Mouse (Mus musculus) embryo, embryonic 9.5 days (tissue): ENCODE measurements around the gene Fgfr2.

Source experiments
- DNase-seq: peaks from one replicate; pipeline ENCODE4 v3.0.0-alpha.2; 2017; ENCODE audit errors: extremely low spot score

The Fgfr2 gene

DNA sequence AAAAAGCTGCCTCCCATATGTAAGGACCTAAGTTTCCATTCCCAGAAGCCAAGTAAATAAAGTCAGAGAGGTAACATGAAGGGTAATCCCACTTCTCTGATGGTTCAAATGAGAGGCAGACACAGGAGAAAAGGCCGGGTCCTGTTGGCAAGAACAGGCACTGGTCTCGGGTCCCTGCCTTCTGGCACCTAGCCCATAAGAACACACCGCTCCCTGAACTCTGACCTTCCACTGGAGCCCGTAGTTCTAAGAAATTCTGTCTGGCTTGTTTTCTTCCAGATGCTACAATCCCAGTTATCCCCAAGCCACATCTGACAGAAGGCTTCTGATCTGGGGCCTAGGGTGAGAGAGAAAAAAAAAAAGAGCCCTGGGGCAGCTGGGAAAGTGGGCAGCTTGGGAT lies 34.7 kb downstream of the Fgfr2 start:
- no peak for DNase-seq

DNA sequence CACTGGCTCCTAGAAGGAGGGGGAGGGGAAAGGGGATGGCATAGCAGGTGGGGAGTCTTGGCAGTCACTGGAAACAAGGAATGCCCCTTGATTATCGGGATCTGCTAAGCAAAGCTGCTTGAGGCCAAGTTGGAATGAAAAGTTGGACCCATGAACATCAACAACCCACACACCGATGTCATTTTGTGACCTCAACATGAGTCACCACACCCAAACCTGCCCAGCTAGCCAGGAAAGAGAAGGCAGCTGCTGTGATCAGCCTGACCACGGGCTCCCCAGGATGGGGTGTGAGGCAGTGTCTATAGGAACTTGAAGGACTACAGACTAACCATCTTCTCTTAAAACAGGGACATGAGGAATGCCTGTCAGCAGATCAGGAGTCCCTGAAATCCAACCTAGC lies 37.7 kb downstream of the Fgfr2 start:
- DNase-seq, result no peak

DNA sequence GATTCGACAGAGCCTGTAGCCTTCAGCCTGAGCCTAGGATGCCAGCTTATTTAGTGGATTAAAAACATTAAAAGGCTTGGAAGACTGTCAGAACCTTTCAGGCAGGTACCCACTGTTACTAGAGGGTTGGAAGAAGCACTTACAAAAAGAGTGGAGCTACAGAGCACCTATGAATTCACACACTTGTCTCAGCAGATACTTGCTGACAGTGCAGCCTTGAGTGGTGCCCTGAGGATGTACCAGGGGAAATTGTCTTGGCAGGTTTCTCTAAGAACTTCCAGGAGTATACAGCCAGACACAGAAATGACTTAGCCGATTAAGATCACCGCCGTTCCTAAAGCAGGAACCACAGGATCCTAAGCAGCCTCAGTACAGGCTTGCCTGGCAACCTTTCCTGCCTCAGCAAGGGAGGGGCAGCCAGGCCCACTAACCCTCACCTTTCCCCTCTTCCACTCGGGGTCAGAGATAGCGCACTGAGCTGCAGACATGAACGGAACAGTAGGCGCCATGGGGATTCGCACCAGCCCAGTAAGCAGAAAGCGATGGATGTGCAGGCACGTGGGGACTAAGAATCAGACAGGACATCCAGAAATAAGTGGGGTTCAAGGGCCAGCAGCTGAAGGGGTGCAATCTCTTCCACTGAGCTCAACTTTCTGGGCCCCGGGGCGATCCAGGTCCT lies 39.1 kb downstream of the Fgfr2 start:
- no peak for DNase-seq

DNA sequence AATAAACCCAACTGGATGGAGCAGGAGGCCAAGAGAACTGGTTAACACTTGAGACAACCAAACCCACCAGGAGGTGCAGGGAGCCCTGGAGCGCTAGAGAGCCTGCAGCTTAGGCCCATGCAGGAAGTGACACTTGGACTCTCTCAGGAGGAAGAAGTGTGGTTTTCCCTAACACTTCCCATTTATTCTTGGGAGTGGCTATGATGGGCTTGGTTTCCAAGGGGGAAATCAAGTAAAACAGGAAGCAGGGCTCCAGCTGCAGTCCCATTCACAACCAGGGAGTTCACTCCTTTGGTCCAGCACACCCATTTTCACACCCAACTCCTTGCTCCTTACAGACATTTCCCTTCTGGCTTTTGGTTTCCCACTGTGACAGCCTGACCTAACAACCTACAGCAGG lies 44.2 kb downstream of the Fgfr2 start:
- DNase-seq, result no peak

DNA sequence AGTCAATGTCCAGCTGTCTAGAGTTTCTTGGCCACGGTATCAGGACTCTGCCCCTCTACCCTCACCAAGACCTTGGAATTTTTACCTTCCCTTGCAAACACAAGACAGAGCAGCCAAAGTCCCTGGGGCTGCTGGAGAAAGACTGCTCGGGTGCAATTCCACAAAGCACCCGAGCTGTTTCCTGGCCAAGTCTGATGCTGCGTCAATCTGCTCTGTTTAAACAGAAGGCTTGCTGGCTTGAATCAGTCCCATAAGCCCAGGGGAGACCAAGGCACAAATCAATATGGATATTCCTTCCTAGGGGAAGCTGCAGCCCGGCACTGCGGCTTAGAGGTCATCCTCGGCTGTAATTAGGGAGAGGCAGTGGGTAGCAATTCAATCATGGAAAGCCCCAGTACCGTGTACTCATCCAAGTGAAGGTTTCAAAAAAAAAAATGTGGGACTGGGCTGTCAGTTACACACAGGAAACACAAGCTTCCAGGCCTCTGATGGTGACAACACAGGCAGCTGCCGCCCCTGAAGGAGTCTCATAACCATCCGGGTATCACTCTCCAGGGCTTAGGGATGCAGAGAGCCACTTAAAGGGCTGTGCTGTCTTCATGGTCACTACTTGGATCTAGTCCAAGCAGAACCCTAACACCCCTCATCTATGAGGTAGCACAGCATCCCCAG lies 48.6 kb downstream of the Fgfr2 start:
- no peak for DNase-seq

DNA sequence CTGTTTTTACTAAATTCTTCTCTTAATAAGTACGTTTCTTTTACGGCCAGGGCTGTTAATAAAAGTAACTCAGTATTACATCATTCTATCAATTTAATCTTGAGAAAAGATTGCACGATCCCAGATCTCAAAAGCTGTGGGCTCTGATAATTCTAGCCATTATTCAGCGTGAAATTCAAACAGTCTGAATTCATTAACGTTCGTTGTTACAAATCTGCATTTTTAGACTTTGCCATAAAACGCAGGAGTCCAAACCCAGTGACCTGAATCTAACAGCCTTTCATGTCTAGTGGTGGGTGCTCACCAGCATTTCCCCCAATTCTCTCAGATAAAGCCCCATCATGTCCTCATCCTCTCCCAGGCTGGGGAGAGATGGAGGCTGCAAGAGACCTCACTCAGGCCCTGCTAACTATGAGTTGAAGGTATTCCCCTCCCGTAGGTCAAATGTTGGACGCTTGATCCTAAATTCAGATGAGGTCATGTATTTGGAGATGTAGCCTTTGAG lies 50.0 kb downstream of the Fgfr2 start:
- DNase-seq, result no peak

DNA sequence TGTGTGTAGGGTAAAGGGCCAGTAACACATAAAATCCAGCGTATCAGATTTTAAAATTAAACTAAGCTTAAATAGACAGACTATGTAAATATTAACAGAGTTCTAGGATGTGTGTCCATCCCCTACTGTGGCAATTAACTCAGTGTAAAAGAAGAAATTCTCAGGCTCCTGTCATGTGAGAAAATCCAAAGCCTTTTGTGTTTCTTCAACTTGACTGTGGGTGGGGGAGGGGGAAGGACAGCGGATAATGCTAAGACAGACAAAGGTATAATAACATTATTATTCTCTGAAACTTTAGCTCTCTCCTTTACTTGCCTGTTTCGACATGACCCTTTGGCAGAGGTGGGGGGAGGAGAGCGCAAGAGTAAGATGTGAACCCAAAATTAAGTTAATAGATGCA lies 50.6 kb downstream of the Fgfr2 start:
- DNase-seq, result no peak

DNA sequence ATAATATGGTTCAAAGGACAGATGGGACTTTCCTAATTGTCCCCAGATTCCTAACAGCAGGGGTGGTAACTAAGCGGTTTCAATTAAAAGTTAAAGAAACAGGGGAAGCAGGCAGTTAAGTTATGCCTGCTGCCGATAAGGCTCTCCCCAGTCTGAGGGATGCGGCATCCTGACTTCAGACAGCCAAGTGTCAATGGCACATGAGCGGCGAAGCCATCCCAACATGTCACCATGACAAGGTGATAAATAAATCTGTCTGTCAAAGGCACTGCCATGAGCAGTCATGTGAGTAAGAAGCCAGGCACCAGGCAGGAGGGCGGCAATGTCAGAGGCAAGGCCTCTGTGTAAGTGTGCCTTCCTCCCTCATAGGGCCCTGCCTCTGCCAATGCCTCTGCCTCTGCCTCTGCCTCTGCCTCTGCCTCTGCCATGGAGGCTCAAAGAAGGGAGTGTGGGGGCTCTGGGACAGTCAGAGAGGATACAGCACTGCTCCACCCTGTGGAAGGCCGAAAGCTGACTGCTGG lies 55.8 kb downstream of the Fgfr2 start:
- no peak for DNase-seq

DNA sequence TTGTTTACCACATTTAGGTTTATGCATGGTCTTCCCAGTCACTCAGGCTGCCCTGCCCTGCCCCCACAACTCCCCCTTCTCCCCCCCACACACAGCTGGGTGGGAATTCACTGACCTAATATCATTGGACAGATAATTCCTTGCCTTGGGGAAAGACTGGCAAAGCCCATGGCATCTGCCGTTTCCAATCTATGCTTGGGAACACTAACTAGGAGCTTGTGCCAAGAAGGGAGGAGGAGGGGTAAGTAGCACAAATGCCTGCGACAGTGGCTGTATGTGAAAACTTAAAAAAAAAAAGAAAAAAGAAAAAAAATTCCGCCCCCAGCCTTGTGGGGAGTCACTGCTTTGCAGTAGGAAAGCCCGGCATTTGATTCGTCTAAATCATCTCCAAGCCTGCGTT lies 56.4 kb downstream of the Fgfr2 start:
- DNase-seq, result no peak

DNA sequence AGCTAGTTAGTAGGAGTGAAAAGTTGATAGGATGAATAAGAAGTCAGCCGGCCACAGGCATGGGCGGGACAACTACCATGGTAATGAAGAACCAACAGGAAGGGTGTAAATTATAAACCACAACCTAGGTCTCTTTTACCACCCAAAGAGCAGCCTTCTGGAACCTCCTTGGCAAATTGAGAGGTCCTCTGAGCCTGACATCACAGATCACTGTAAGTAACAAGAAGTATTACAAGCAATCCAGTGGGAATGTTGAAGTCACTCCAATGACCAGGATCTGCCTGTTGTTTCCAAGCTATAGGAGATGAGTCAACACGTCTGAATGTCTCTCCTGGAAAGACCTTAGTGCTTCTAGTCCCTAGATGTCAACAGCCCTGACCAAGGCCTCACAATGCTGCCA lies 61.1 kb downstream of the Fgfr2 start:
- no peak for DNase-seq

DNA sequence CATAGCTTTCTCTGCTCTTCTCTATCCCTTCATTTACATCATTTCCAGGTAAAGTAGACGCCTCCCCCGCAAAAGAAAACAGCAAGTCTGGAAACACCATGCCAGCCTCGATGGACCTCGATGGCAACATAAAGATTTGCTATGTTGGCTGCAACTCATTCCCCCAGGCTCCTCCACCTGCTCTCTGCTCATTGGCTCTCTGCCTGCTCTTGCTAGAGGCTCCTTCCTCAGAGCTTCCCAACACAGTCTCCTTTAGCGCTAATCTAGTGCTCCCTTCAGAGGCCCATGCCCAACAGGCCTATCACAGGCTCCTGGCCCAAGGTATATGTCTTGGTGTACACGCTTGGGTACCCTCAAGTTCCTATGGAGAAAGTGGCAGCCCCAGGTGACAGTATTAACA lies 63.0 kb downstream of the Fgfr2 start:
- no peak for DNase-seq

DNA sequence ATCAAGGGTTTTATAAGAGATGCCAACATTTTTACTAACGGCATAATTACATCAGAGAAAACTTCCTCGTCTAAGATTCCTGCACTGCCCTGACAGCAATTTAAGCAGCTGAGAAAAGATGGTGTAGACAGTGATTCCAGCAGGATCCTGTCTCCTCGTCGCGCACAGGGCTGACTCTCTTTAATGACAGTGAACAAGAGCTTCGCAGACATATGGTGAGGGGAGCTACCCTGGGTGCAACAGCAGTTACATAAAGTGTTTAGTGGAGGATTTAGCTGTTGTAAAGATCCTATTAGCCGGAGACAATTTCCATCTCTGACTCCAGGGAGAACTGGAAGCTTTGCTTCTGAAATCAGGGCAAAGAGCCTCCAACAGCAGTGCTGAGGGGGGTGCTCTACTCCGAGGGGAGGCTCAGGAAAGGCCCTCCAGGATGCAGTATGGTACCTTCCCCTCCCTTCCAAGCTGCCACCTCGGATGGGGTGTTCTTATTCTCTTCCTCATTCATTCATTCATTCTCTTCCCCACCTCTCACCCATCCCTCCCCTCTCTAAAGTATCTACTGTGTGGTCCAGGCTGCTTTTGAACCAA lies 63.5 kb downstream of the Fgfr2 start:
- no peak for DNase-seq

DNA sequence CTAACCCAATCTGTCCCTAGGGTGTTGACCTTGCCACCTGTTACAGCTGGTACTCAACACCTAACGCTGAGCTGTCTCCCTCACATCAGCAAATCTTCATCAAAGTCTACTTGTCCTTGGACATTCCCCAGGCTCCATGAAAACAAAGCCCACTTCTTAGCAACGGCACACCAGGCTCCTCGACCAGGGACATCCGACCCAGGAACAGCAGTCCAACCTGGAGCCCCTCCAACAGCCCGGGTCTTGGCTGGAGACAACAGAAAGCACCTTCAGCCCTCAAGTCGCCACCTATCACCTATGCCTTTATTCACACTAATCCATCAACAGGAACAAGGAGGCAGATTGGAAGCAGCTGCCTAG lies 64.0 kb downstream of the Fgfr2 start:
- no peak for DNase-seq

DNA sequence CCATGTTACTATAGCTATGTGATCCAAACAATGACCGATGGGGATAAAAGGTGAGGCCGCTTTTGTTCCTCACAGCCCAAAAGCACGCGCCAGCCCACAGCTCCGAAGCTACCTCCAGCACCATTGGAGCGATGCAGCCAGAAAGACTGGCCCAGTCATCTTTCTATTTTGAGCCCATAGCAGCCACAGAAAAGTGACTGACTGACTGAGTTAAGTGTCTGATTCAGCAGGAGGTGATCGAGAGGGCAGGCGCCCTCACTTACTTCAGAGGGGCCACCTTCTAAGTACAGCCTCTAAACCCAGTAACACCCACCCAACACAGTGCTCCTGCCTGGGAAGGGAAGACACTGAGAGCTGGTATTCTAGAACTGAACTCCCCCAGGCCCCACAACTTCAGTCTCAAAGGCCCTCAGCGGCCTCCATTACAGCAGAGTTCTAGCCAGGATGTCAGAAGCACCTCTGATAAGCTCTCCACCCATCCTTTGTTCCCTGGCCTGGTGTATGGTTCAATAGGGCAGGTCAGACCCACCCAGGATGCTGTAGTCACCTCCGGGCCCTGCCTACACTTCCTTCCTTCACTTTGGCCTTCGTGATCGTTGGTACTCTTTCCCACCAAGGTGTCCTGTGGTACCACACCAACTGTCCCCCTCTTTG lies 64.5 kb downstream of the Fgfr2 start:
- DNase-seq, result no peak

DNA sequence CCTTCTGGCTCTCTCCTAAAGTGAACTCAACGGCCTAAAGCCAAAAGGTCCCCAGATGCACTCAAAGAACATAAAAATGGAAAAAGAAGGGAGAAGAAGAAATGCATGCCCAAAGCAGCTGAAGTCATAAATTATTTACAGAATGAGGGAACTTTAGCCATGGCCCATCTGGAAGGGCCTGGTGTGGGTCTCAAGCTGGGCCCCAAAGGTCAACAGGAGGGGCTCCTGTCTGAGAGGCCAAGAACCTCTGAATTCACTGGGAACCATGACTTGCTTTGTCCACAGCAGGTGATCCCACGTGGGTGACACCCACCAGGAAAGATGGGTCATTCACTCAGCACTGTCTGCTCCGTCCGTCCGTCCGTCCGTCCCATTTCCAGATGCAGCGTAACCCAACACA lies 66.2 kb downstream of the Fgfr2 start:
- no peak for DNase-seq

DNA sequence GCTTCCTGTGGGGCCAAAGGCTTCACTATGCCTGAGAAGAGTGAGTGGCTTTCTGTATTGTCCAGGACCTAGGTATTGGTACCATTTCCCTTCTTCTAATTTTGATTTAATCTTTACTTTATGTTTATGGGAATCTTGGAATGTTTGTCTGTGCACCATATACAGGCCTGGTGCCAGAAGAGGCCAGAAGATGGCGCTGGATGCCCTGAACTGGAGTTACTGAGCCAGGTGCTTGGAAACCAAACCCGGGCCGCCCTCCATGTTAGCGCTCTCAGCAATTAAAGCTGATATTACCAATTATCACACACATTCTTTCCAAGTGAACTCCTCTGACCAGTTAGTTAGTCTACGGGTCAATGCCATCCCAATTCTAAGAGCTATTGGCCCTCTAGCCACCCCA lies 68.7 kb downstream of the Fgfr2 start:
- no peak for DNase-seq

DNA sequence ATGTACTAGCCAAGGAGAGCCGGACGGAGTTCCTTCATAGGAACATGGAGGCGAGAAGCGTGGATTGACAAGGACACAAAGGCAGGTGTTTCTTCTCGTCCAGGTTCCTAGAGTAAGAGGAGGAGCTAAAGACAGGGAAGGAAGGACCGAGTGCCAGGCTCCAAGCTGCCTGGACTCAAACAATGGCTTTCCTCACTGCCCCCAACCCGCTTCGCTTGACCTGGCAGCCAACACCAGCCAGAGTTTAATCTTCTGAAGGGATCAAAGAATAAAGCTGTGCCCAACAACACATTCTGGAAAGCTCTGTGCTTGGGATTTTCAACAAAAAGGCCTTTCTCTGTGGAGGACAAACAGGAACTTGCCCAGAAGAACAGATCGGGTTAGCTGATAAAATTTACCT lies 69.4 kb downstream of the Fgfr2 start:
- DNase-seq, result no peak

DNA sequence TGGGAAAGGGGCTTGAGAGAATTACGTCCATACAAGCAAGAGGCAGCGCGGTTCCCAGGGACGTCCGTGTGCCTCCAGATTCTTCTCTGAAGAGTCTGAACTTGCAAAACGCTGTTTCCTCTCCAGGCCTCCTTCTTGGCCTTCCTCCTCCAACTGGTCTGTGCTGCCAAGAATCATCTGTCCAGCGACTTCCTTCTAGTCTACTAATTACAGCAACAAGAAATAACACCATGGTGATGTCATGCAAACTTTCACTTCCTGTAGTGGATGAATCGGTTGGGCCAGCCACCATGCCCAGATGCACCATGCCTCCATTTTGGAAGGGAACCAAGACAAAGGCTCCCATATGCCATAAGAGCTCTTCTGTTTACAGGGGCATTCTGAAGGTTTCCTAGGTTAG lies 70.3 kb downstream of the Fgfr2 start:
- no peak for DNase-seq

DNA sequence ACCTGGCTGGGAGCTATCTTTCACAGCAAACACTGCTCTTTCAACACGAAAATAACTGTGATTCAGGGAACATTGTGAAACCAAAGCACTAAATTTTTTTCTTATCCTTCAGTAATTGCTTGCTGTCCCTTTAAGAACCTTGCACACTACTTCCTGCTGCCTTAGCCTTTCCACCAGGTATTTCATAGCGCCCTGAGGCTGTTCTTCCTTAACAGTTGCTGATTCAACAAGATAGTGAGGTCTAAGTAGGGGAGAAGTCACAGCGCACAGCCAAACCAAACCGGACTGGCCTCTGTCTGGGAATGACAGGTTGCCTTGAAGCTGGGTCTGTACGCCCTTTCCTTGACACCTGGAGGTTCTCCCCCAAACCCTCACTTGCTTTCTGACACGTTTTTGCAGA lies 72.5 kb downstream of the Fgfr2 start:
- no peak for DNase-seq

DNA sequence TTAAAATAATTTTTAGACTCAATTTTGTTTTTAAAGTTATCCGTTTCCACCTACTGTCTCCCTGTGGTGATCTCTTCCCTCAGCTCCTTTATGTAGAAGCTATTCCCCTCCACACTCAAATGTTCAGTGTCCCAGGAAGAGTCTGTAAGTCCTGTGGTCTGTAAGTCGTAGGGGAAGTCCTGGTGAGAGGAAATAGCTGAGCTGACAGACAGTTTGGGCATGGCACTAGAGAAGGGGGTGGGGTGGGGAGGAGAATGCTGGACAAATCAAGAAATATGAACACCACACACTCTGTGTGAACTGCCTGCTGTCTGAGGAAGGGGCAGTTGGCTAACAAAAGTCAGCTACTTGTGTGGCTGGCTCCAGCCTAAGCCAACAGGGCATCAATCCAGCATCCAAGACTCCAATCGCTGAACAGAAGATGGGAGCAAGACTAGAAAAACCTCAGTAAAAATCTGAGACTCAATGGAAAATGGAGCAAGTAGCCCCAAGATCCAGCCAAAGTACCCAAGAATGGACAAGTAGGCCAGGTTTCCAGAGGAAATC lies 75.0 kb downstream of the Fgfr2 start:
- DNase-seq, result no peak

DNA sequence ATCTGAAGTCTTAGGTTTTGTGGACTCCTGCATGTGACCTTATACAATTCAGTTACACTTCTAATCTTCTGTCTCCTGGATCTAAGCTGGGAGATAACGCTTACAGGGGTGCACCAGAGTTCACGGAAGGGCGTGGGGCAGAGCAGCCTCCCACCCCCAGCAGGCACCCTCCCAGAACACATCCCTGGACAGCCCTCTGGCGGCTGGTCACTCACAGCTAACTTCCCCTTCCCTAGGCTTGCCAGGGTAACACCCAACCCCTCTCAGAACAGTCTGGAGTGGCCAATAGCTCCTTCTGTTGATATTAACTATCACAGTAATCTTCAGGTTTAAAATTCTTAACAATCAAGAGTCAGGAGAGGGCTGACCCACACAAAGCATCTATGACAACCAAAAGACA lies 75.9 kb downstream of the Fgfr2 start:
- DNase-seq, result no peak

DNA sequence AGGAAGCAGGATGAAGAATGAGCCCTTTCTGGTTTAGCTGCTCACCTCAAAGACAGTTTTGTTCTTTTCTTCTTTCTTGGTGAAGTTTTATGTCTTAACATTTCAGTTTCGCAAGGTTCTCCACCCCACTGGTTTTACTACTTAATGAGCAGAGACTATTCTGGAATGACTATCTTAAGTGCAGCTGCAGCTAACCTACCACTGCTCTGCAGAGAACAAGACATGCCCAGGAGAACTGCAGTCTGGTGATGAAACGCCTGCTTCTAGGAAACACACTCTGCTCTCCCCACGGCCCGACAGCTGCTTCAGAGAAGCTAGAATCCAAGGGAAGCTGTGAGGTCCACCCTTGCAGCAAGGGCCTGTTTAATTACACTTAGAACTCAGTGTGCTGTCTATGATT lies 78.4 kb downstream of the Fgfr2 start:
- DNase-seq, result no peak
